Mouse (Mus musculus) T-cell, adult 2 months (primary cell): ENCODE measurements around the gene Imp3.
"Not testable (repeated sequence)": the region's sequence is repeated elsewhere in the genome, so short reads cannot be mapped to it uniquely, and the experiment has no call there.

Source experiments
- DNase-seq: peaks from one replicate; pipeline ENCODE4 v3.0.0; 2022; ENCODE audit warnings: low spot score

Imp3 gene

DNA sequence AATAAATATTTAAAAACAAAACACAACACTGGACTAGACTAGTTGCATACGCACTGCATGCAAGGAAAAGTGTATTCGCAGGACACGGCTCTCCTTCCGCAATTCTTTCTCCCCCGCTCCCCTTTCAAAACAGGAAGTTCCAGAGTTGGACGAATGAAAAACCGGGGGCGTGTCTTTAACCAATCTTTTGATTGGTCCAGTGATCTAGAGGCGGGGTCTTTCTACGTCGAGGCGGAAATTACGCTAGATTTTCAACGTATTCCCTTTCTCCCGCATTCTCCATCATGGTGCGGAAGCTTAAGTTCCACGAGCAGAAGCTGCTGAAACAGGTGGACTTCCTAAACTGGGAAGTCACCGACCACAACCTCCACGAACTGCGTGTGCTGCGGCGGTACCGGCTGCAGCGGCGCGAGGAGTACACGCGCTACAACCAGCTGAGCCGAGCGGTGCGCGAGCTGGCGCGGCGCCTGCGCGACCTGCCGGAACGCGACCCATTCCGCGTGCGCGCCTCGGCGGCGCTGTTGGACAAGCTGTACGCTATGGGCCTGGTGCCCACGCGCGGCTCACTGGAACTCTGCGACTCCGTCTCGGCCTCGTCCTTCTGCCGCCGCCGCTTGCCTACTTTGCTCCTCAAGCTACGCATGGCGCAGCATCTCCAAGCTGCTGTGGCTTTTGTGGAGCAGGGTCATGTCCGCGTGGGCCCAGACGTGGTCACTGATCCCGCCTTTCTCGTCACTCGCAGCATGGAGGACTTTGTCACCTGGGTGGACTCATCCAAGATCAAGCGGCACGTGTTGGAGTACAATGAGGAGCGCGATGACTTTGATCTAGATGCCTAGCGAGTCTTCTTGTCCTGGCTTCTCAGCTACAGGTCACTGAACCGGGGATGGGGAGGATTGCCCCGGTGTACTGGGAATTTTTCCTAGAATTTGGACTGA, at the start of gene Imp3:
Gene Imp3 (plus strand): TSS at position 253 of the 938 bp plus-strand sequence.
- peak; percentile 90 for DNase-seq

DNA sequence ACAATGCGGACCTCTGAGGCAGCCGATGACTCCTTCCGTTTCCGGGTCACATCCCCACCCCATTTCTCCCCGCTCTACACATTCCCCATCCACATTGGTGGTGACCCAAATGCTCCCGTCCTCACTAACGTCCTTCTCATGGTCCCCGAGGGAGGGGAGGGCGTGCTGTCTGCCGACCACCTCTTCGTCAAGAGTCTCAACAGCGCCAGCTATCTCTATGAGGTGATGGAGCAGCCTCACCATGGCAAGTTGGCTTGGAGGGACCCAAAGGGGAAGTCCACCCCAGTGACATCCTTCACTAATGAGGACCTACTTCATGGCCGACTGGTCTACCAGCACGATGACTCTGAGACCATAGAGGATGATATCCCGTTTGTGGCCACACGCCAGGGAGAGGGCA, 49.7 kb upstream of the Imp3 start:
- no peak for DNase-seq

GRCm38 (mm10) chr9:56889817-56890216, 47.5 kb upstream of the Imp3 start:
- DNase-seq, result peak; percentile 62

- no peak for DNase-seq
Observed at GRCm38 (mm10) chr9:56890522-56891250, 46.6 kb upstream of the Imp3 start.

DNA sequence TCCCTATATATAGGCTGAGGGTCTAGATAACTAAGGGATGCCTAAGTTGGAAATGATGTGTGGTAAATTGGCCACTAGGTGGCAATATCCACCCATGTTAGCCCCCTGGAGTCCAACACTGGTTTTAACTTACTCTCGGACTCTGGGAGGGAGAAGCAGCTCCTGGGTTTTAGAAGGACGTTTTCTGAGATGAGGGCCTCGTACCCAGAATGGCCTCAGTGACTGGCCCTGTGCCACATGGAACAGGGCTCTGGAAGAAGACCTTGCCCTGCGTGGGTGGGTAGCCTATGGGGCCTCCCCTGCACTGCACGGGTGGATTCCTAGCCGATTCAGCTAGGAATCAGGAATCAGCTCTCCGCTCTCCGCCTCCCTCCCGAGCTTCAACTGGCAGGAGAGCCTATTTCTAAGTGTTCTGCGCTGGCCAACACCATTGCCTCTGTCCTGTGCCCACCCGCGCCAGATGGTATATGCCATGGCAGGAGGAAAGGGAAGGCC, 45.7 kb upstream of the Imp3 start:
- peak; percentile 61 for DNase-seq

DNA sequence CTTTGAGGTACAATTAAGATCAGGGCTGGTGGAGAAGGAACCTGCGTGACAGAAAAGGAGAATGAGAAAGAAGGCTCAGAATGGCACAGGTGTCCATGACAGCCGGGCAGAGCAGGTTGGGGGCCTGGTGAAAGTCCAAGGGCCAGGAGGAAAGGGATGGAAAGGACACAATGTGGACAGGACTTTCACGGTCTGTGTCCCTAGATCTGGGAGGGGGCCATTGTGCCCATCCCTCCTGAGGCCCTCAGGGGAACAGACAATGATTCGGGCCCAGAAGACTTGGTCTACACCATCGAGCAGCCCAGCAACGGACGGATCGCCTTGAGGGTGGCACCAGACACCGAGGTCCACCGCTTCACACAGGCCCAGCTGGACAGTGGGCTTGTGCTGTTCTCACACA, 45.2 kb upstream of the Imp3 start:
- DNase-seq, result no peak

DNA sequence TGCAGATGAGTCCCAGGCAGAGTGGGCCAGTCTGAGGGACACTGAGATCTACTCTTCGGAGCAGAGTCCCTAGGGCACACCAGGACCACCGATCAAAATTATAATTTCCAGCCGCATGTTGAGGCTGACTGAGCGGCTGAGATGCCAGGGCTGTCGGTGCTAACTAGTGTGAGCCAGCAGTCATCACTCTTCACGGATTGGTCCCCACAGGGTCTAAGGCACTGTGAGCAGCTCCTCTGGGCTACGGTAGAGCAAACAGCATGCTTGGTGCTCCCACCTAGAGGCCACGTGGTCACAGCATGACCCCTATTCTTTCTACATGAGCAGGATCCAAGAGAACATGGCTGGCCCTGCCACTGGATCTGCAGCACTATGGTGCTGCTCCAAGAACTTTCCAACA, 44.0 kb upstream of the Imp3 start:
- no peak for DNase-seq

GRCm38 (mm10) chr9:56894006-56894405, 43.3 kb upstream of the Imp3 start:
- DNase-seq, result no peak

GRCm38 (mm10) chr9:56896779-56897178, 40.5 kb upstream of the Imp3 start:
- DNase-seq, result no peak

GRCm38 (mm10) chr9:56899409-56899808, 37.9 kb upstream of the Imp3 start:
- DNase-seq, result no peak

- DNase-seq, result no peak
Observed at GRCm38 (mm10) chr9:56900060-56900459, 37.2 kb upstream of the Imp3 start.

DNA sequence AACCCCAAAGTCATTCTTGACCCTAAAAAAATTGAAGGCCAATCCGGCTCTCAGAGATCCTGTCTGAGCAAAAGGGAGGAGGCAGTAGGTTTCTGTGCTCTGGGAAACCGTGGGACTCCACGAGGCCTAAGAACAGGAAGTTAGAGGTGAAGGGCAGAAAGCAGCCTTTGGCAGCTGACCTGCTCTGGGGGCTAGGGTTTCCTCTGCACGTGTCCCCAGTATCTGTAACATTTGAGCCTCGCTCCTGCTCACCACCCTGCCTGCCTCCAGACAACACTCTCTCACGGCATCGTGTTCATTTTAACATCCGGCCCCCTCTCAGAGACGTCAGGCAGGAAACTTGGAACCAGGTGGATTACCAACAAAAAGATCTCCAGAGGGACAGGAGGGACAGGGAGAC, 36.7 kb upstream of the Imp3 start:
- DNase-seq, result no peak

DNA sequence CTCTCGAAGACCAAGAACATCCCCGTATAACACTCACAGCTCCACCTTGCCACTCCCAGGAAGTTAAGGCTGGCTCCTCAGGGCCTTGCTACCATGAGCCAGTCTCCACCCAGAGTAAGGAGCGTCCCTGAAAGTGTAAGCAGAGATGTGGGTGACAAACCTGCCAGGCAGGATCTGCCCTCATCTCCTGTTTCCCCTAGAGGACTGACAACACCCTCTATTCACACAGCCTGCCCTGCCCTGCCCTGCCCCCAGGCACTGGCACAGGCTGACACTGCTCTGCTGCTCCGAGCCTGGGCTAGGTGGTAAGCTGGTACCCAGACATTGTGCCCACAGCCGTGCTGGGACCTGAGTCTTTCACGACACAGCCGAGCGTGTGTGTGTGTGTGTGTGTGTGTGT, 36.1 kb upstream of the Imp3 start:
- DNase-seq, result peak; percentile 23

DNA sequence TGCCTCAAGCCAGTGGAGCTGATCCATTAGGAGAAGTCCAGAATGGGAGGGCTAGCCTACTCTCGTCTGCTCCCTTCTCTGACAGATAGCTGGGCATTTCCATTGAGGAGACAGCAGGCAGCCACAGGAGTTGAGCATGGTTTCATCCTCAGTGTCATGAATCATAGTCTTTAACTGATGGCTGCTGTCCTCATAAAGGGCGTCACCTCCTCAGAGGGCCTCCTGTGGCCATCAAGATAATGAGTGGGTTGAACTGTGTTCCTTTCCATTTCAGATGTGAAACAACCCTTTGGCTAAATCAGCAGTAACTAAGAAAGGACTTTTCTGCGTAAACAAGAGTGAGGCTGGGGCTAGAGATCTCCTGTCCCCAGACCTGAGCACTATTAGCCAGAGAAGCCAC, 33.6 kb upstream of the Imp3 start:
- no peak for DNase-seq

- no peak for DNase-seq
Observed at GRCm38 (mm10) chr9:56907549-56907948, 29.7 kb upstream of the Imp3 start.

DNA sequence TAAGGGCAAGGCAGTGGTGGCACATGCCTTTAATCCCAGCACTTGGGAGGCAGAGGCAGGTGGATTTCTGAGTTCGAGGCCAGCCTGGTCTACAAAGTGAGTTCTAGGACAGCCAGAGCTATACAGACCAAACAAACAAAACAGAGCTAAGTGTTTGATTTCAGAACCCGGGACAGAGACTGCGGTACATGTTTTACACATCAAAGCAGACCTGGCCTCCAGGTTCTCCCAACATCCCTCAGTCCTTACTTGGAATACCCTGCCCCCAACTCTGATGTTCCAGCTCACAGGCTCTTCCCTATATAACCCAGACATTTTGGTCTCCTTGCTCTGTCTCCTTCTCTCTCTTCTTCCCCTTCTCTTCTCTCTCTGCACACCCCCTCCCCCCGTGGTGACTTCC, 27.3 kb upstream of the Imp3 start:
- DNase-seq, result not testable (repeated sequence)

- DNase-seq, result no peak
Observed at GRCm38 (mm10) chr9:56911017-56911416, 26.3 kb upstream of the Imp3 start.

GRCm38 (mm10) chr9:56913991-56914390, 23.3 kb upstream of the Imp3 start:
- DNase-seq, result no peak

DNA sequence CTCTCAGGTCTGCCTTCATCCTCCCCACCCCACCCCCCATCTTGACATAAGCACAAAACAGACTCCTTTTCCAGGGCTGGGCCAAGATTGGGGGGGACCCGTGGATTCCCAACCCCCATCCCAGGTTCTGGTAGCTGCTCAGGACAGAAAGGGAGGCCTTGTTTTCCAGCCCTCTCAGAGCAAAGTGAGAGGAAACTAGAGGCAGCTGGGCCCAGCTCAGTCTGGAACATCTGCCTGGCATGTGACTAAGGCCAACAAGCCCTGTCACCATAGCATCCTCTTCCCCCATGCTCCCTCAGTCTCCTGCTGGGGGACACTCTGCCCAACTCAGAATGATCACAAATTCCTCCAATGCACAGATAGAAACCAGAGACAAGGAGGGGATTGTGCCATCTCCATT, 22.2 kb upstream of the Imp3 start:
- no peak for DNase-seq

GRCm38 (mm10) chr9:56915695-56916410, 21.4 kb upstream of the Imp3 start:
- no peak for DNase-seq

DNA sequence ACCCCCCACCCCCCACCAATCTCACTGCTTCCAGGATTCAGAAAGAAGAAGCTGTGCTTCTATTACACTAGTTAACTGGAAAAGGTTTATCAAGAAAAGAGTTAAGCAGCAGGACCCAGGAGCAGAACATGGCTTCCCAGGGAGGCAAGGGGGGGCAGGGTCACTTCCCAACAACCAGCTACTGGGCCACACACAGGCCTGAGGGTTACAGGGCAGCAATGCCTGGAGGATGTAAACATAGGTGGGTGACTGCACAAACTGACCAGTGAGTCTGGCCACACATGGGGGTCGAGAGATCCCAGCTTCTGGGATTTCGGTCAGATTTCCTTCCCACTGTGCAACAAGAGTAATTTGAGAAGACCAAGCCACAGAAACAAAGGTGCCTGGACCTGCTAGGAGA, 20.1 kb upstream of the Imp3 start:
- no peak for DNase-seq

DNA sequence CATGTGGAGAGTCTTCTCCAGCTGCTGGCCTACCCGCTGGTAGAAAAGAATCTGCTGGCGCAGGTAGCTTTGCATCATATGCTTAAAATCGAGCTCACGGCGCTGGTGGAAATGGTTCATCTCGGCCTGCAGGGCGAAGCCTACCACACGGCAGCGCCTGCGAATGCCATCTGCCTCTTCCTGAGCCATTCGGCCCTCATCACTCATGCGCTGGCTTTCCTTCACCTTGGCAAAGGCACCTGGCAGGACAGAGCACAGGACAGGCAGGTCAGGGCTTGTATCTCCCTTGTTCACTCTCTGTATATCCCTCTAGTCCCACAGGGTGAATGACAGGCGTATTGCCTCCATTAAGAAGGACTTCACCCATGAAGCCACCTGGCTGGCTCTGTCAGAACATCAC, 18.8 kb upstream of the Imp3 start:
- DNase-seq, result no peak
